Mouse (Mus musculus) C2C12 (cell line): ENCODE measurements at regions not wholly inside any gene's neighbourhood (a gene's known extent, or its start where the extent isn't known, plus 50 kb on each side); places are given as distances from the start of the nearest gene placed in this dataset.

Experiments
- H3K27me3 ChIP-seq: one replicate; pipeline ENCODE4 v1.6.1; 2011; ENCODE audit not compliant: control insufficient read depth, insufficient read depth, insufficient read length
- H3K36me3 ChIP-seq: one replicate; pipeline ENCODE4 v1.6.1; 2011; ENCODE audit not compliant: control insufficient read depth, insufficient read depth
- H3K4me3 ChIP-seq: one replicate; pipeline ENCODE4 v1.5.1; 2011; ENCODE audit warnings: mild to moderate bottlenecking, control low read depth; ENCODE audit not compliant: poor library complexity, insufficient read depth, severe bottlenecking
- H3K79me2 ChIP-seq: one replicate; pipeline ENCODE4 v1.6.1; 2011; ENCODE audit not compliant: control insufficient read depth, insufficient read depth
- H3K79me3 ChIP-seq: one replicate; pipeline ENCODE4 v1.6.1; 2011; ENCODE audit warnings: low read depth, control low read depth
- H3ac ChIP-seq: one replicate; pipeline ENCODE3; 2011; ENCODE audit warnings: low read depth; ENCODE audit not compliant: control insufficient read depth, insufficient read length
- CEBPB ChIP-seq: IDR thresholded peaks from one replicate; pipeline ENCODE4 v1.6.1; 2011; ENCODE audit warnings: low read depth, mild to moderate bottlenecking, control low read depth, moderate library complexity
- CTCF ChIP-seq: IDR thresholded peaks from one replicate; pipeline ENCODE4 v1.5.1; 2011; ENCODE audit not compliant: control insufficient read depth, insufficient read depth, insufficient read length
- FOSL1 ChIP-seq: IDR thresholded peaks from one replicate; pipeline ENCODE4 v1.8.0; 2011; ENCODE audit warnings: mild to moderate bottlenecking, low read length; ENCODE audit not compliant: poor library complexity, insufficient read depth, severe bottlenecking
- MAX ChIP-seq: IDR thresholded peaks from one replicate; pipeline ENCODE4 v1.6.1; 2011; ENCODE audit warnings: mild to moderate bottlenecking, control low read depth
- MYOD1 ChIP-seq: IDR thresholded peaks from one replicate; pipeline ENCODE4 v1.6.1; 2011; ENCODE audit warnings: low read depth; ENCODE audit not compliant: control insufficient read depth, insufficient read length
- MYOG ChIP-seq: IDR thresholded peaks from one replicate; pipeline ENCODE4 v1.6.1; 2011; ENCODE audit not compliant: control insufficient read depth, insufficient read length; ENCODE audit errors: extremely low read depth
- USF1 ChIP-seq: IDR thresholded peaks from one replicate; pipeline ENCODE4 v1.6.1; 2011; ENCODE audit warnings: low read depth, mild to moderate bottlenecking, control low read depth, moderate library complexity

GRCm38 (mm10) chr4:127689986-127690385 lies 280.8 kb downstream of the CK137956 start:
- no peaks in the 10 kb centered on the region for H3K27me3 ChIP-seq
- no peaks in the 10 kb centered on the region for H3K79me3 ChIP-seq
- no peak for TF ChIP-seq MAX
- TF ChIP-seq FOSL1, result no peak
- no peak for TF ChIP-seq MYOD1
- TF ChIP-seq MYOG, result no peak
- TF ChIP-seq CEBPB, result no peak
- TF ChIP-seq CTCF, result no peak
- no peak for TF ChIP-seq USF1
- H3K79me2 ChIP-seq, result no peaks in the 10 kb centered on the region
- H3K36me3 ChIP-seq, result no peaks in the 10 kb centered on the region
- no peak overlapping the region for H3ac ChIP-seq
- no peak overlapping the region for H3K4me3 ChIP-seq

- TF ChIP-seq USF1 (no peak), MYOD1 (no peak), MAX (no peak), CTCF (no peak), CEBPB (no peak), FOSL1 (no peak), MYOG (no peak)
- H3K27me3 ChIP-seq, result no peaks in the 10 kb centered on the region
- no peak overlapping the region for H3ac ChIP-seq
- H3K79me3 ChIP-seq, result no peaks in the 10 kb centered on the region
- no peaks in the 10 kb centered on the region for H3K36me3 ChIP-seq
- H3K4me3 ChIP-seq, result no peak overlapping the region
- no peaks in the 10 kb centered on the region for H3K79me2 ChIP-seq
Observed at GRCm38 (mm10) chr4:127685021-127685420, 285.7 kb downstream of the CK137956 start.

- H3K27me3 ChIP-seq, result no peaks in the 10 kb centered on the region
- TF ChIP-seq FOSL1 (no peak), USF1 (no peak), MAX (no peak), CTCF (no peak), MYOD1 (no peak), CEBPB (no peak), MYOG (no peak)
- H3K36me3 ChIP-seq, result no peaks in the 10 kb centered on the region
- H3ac ChIP-seq, result no peak overlapping the region
- H3K79me2 ChIP-seq, result no peaks in the 10 kb centered on the region
- no peak overlapping the region for H3K4me3 ChIP-seq
- H3K79me3 ChIP-seq, result no peaks in the 10 kb centered on the region
Observed at GRCm38 (mm10) chr4:127679391-127679790, 291.4 kb downstream of the CK137956 start.

GRCm38 (mm10) chr4:127678437-127678836 lies 292.3 kb downstream of the CK137956 start:
- Histone ChIP-seq H3K79me3 (no peaks in the 10 kb centered on the region), H3K36me3 (no peaks in the 10 kb centered on the region), H3K4me3 (no peak overlapping the region), H3K79me2 (no peaks in the 10 kb centered on the region), H3K27me3 (no peaks in the 10 kb centered on the region), H3ac (no peak overlapping the region)
- no peak for TF ChIP-seq CTCF

GRCm38 (mm10) chr4:127675745-127676315 lies 294.9 kb downstream of the CK137956 start:
- no peaks in the 10 kb centered on the region for H3K27me3 ChIP-seq
- H3K79me2 ChIP-seq, result no peaks in the 10 kb centered on the region
- H3K4me3 ChIP-seq, result no peak overlapping the region
- no peaks in the 10 kb centered on the region for H3K79me3 ChIP-seq
- H3ac ChIP-seq, result no peak overlapping the region
- TF ChIP-seq CTCF (no peak), MYOG (no peak), CEBPB (no peak), MAX (no peak), USF1 (no peak), MYOD1 (no peak), FOSL1 (no peak)
- no peaks in the 10 kb centered on the region for H3K36me3 ChIP-seq

GRCm38 (mm10) chr4:127659950-127660349 lies 302.0 kb upstream of the Gjb5 start:
- H3ac ChIP-seq, result no peak overlapping the region
- H3K4me3 ChIP-seq, result no peak overlapping the region
- H3K79me3 ChIP-seq, result no peaks in the 10 kb centered on the region
- TF ChIP-seq MYOD1, result no peak
- no peak for TF ChIP-seq CEBPB
- TF ChIP-seq FOSL1, result no peak
- TF ChIP-seq CTCF, result no peak
- no peak for TF ChIP-seq MAX
- no peak for TF ChIP-seq USF1
- TF ChIP-seq MYOG, result no peak
- H3K79me2 ChIP-seq, result no peaks in the 10 kb centered on the region
- H3K36me3 ChIP-seq, result no peaks in the 10 kb centered on the region
- H3K27me3 ChIP-seq, result no peaks in the 10 kb centered on the region
